Mouse (Mus musculus) left cerebral cortex, adult 2 months (tissue): ENCODE data around the gene Slc36a2. TPM values are rescaled to one million over a fixed set of nuclear protein-coding genes. Genes with fewer than 3 reads are reported as not detected.

ENCODE experiments used
- DNase-seq, 2 experiments: peaks; one replicate each; pipeline ENCODE4 v3.0.0; 2021 to 2022; ENCODE audit warnings: low spot score in 2 of 2, mixed read lengths in 1 of 2; ENCODE audit errors: extremely low spot score in 1 of 2
- H3K27ac ChIP-seq: fragments of 200-600 bp; 2 replicates; pipeline ENCODE4 v1.8.1; 2022
- H3K4me3 ChIP-seq: fragments of 200-600 bp; 2 replicates; pipeline ENCODE4 v1.8.1; 2022
- CTCF ChIP-seq: fragments of 200-600 bp; IDR thresholded peaks from 2 replicates; pipeline ENCODE4 v1.8.1; 2022; ENCODE audit warnings: antibody characterized with exemption, mild to moderate bottlenecking, moderate library complexity
- intact Hi-C: fragments of 180-260 bp; cut with DNase I; formaldehyde crosslinking; loops from one replicate; pipeline ENCODE4 v1.15.1; 2025
- total RNA-seq, 2 experiments: library from RNA; stranded (reverse); gene quantifications; 2 replicates each; pipeline ENCODE4 v1.2.3; 2021

Slc36a2 gene
- total RNA-seq, 2 experiments from 2014 or later: 0.32 TPM; not detected in 1

GRCm38 (mm10) chr11:55178830-55179229 lies 6.0 kb downstream of the Slc36a2 start:
- Histone ChIP-seq H3K27ac (no peak overlapping the region), H3K4me3 (no peak overlapping the region)
- intact Hi-C loops: no loop called here
- DNase-seq: no peak
- TF ChIP-seq CTCF: no peak

DNA sequence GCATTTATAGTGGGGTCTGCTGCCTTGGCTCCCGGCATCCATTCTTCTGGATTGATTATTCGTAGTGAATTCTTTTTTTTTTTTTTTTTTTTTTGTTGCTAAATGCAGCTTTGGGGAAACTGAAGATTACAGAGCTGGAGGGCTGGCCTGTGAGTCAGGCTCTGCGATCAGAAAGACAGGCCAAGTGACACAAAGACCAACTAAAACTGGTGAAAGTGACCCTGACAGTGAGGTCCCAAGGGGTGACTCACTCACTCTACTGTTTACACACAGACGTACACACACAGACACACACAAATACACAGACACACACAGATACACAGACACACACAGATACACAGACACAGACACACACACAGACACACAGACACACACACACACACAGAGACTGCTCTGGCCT lies 14.4 kb downstream of the Slc36a2 start:
- no peak for DNase-seq
- TF ChIP-seq CTCF: no peak
- no peak overlapping the region for H3K27ac ChIP-seq
- H3K4me3 ChIP-seq: no peak overlapping the region
- intact Hi-C loops: no loop called here

DNA sequence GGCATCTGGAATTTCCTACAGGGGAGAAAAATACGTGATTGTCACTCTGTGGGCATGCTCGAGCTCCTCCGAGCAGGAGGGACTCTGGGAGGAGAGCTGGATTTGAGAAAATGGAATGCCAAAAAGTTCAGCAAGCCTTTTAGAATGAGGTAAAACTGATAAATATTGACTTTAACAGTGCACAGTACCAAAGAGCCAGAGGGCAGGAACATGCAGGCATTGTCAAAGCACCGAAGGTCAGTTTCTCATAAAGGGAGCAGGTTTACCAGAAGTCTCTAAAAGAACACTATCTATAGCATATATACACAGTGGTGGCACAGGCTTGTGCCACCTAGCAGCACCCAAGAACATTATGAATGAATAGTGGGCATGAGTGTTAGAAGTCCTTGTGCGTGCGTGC lies 16.0 kb downstream of the Slc36a2 start:
- DNase-seq: no peak
- Histone ChIP-seq H3K27ac (no peak overlapping the region), H3K4me3 (no peak overlapping the region)
- intact Hi-C loops: loop anchor here (10.0 kb wide), 1 partner anchor 276 kb away; no protein-coding TSS in a partner anchor
- no peak for TF ChIP-seq CTCF

- no peak for DNase-seq
- Histone ChIP-seq H3K4me3 (no peak overlapping the region), H3K27ac (no peak overlapping the region)
- intact Hi-C loops: loop anchor here (10.0 kb wide), 1 partner anchor 276 kb away; no protein-coding TSS in a partner anchor
- no peak for TF ChIP-seq CTCF
Observed at GRCm38 (mm10) chr11:55168504-55168903, 16.4 kb downstream of the Slc36a2 start.

DNA sequence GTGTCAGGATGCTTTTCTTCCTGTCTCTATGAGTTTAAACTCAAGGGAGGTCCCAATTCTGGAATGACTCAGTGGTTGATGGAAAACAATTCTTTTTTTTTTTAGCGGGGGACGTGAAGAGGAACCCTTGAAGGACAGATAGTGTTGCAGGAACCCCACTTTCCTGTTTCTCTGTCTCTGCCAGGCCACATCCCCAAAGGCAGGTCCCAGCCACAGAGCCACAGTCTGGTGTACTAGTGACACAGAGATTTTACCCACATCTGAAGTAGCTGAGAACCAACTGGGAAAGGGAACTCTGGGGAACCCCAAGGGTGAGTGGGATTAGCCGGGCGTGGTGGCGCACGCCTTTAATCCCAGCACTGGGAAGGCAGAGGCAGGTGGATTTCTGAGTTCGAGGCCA lies 19.1 kb downstream of the Slc36a2 start:
- Histone ChIP-seq H3K27ac (no peak overlapping the region), H3K4me3 (no peak overlapping the region)
- no peak for TF ChIP-seq CTCF
- intact Hi-C loops: loop anchor here (2.0 to 10.0 kb wide), 2 partner anchors 221 to 279 kb away; no protein-coding TSS in a partner anchor
- no peak for DNase-seq

DNA sequence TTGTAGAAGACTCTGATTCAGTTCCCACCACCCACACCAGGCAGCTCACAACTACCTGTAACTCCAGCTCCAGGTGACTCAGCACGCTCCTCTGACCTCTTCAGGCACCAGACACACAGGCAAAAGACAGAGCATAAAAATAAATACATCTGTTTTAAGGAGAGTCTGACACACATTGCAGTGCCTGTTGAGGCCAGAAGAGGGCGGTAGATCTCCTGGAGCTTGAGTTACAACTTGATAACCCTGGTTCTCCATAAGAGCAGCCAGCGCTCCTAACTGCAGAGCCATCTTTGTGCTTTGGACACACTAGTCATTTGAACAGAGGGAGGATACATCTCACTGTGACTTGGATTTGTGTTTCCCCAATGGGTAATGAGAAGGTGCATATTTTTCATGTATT lies 20.2 kb downstream of the Slc36a2 start:
- peak; percentile 21 to 41 for DNase-seq
- intact Hi-C loops: loop anchor here (2.0 to 10.0 kb wide), 3 partner anchors 78 to 280 kb away; no protein-coding TSS in a partner anchor
- Histone ChIP-seq H3K27ac (no peak overlapping the region), H3K4me3 (no peak overlapping the region)
- peak; percentile 77 for TF ChIP-seq CTCF

GRCm38 (mm10) chr11:55162670-55163069 lies 22.2 kb downstream of the Slc36a2 start:
- intact Hi-C loops: loop anchor here (5.0 to 10.0 kb wide), 2 partner anchors 80 to 282 kb away; no protein-coding TSS in a partner anchor
- Histone ChIP-seq H3K27ac (no peak overlapping the region), H3K4me3 (no peak overlapping the region)
- peak; percentile 78 for TF ChIP-seq CTCF
- DNase-seq: peak; percentile 54 to 72

- no peak overlapping the region for H3K27ac ChIP-seq
- intact Hi-C loops: loop anchor here (1.0 to 5.0 kb wide), 3 partner anchors 72 to 161 kb away; no protein-coding TSS in a partner anchor
- H3K4me3 ChIP-seq: no peak overlapping the region
- TF ChIP-seq CTCF: peak; percentile 88
- peak; percentile 66 to 83 for DNase-seq
Observed at GRCm38 (mm10) chr11:55158785-55159359, 26.0 kb downstream of the Slc36a2 start.

- intact Hi-C loops: loop anchor here (5.0 kb wide), 1 partner anchor 68 kb away; no protein-coding TSS in a partner anchor
- no peak overlapping the region for H3K4me3 ChIP-seq
- TF ChIP-seq CTCF: no peak
- no peak overlapping the region for H3K27ac ChIP-seq
- no peak for DNase-seq
Observed at GRCm38 (mm10) chr11:55155070-55155421, 29.8 kb downstream of the Slc36a2 start.

- Histone ChIP-seq H3K4me3 (no peak overlapping the region), H3K27ac (no peak overlapping the region)
- intact Hi-C loops: loop anchor here (5.0 kb wide), 1 partner anchor 67 kb away; no protein-coding TSS in a partner anchor
- TF ChIP-seq CTCF: no peak
- no peak for DNase-seq
Observed at GRCm38 (mm10) chr11:55154398-55155069, 30.3 kb downstream of the Slc36a2 start.

GRCm38 (mm10) chr11:55151608-55152007 lies 33.3 kb downstream of the Slc36a2 start, which contains the start of gene Slc36a3:
Gene Slc36a3, minus strand, starts transcription at chr11:55151708.
- intact Hi-C loops: no loop called here
- TF ChIP-seq CTCF: no peak
- H3K4me3 ChIP-seq: no peak within 1 kb of the TSS
- H3K27ac ChIP-seq: no peak within 1 kb of the TSS
- no peak for DNase-seq

GRCm38 (mm10) chr11:55148461-55148860 lies 36.4 kb downstream of the Slc36a2 start:
- intact Hi-C loops: no loop called here
- DNase-seq: no peak
- Histone ChIP-seq H3K4me3 (no peak overlapping the region), H3K27ac (no peak overlapping the region)
- TF ChIP-seq CTCF: no peak
